Mouse (Mus musculus): ENCODE measurements around the gene Grk1. TPM values are rescaled to one million over a fixed set of nuclear protein-coding genes. Genes with fewer than 3 reads are reported as not detected.

Gene Grk1
- polyA plus RNA-seq, 2 experiments from 2014 or later = not detected

DNA sequence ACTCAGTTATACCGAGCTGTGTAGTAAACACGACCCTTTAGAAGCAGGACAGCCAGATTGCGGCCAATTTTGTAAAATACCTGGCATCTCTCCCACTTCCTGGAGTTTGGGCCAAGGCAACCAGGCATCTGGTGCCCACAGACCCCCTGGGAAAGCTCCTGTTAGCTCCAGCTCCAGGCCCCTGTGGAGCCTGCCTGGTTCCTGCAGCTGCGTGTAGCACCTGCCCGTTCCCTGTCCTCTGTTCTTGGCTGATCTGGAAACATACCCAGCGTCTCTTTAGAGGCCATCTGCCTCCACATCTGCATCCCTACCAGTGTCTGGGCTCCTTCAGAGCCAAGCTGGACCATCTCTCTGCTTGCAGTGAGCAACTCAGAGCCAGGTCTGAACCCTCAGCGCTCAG is 25.5 kb downstream of the Grk1 start:
- ATAC-seq = no peak

GRCm38 (mm10) chr8:13430866-13431265 is 26.0 kb downstream of the Grk1 start:
- no peak for ATAC-seq

- ATAC-seq = no peak
These were observed 28.2 kb downstream of the Grk1 start for GRCm38 (mm10) chr8:13433130-13433529.

GRCm38 (mm10) chr8:13434889-13435288 is 30.0 kb downstream of the Grk1 start, which contains the start of gene Tmem255b:
Gene Tmem255b, plus strand, starts transcription at chr8:13435189.
- ATAC-seq = no peak

DNA sequence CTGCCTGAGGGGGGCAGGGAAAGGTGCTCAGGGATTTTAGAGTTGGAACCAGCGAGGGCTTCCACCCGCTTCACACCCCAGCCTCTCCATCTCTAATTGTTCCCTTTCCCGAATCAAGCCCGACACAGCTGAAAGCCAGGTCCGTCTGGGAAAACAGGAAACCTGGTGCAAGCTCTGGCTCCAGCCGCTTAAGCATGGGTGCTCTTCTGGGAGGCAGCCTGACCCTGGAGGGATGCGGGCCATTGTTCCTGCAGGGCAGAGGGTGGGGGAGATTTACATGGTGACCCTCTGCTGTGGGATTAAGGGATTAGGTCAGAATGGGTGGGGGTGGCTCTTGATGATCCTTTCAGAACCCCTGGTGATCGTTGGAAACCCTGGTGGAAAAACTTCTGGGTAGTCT is 31.2 kb downstream of the Grk1 start:
- no peak for ATAC-seq

DNA sequence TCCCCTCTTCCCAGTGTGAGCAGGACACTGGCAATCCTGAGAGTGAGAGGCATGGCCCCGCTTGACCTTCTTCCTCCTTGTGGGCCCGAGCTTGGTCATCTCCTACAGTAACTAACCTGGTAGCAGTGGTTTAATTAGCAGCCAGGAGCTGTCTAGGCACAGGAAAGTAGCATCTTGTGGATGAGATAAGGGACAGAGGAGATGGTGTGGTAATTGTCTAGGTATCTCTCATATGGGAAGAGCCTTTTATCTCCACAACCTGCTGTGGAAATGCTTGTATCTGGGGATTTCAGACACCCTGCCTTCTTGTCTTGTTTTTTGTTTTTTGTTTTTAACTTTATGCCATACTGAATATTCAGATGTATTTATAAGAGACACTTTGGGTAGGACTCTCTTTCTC is 32.6 kb downstream of the Grk1 start:
- ATAC-seq = no peak

GRCm38 (mm10) chr8:13442152-13442551 is 37.3 kb downstream of the Grk1 start:
- no peak for ATAC-seq

DNA sequence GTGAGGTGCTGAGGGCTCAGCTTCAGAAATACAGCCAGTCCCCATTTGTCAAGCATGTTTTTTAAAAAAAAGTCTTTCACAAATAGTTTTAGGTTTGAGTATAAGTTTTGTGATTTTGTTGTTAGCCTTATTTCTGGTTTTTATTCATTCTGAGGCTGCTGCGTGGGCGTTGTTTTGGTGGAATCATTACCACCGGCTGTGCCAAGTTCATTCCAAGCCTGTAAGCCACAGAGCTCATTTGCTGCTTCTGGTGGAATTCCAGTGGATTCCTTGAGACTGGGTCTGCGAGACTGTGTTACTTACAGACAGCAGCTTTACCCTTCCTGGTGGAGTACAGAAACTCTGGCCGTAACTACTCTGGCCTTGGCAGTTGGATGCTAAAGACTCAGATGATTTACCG is 41.6 kb downstream of the Grk1 start:
- ATAC-seq = no peak

- ATAC-seq = no peak
These were observed 43.3 kb downstream of the Grk1 start for GRCm38 (mm10) chr8:13448145-13448544.

GRCm38 (mm10) chr8:13451747-13452277 is 46.9 kb downstream of the Grk1 start:
- no peak for ATAC-seq

GRCm38 (mm10) chr8:13454341-13455113 is 49.6 kb downstream of the Grk1 start:
- no peak for ATAC-seq

- no peak for ATAC-seq
These were observed 50.4 kb downstream of the Grk1 start for GRCm38 (mm10) chr8:13455295-13455694.

- no peak for ATAC-seq
These were observed 54.5 kb downstream of the Grk1 start for GRCm38 (mm10) chr8:13459431-13459830.

DNA sequence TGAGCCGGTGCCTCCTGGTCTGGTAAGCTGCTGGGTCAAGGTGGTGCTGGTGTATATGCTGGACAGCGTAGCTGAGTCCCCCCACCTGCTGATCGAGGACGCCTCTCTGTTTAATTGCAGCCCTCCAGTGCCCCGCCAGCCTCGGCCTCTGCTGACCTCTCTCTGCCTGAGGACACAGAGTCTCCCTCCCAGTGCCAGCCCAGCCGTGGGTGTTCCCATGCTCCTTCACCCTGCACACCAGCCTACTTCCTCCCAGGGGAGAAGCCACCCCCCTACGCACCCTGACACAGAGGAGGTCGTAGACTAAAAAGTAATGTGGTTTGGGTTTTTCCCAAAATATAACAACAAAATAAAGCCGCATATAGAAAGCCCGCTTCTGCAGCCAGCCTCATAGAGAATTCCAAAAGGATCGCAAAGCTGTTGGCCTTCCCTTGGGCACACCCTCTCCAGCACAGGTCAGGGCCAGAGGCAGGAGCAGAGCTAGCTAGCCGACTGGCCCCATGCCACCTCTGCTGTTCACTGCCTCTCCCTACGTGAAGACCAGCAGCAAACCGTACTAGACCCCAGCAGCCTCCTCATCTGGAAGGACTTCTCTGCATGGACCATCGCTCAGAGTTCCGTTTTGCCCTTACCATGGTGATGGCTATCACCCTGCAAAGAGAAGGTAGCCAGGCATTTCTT is 56.3 kb downstream of the Grk1 start:
- no peak for ATAC-seq

DNA sequence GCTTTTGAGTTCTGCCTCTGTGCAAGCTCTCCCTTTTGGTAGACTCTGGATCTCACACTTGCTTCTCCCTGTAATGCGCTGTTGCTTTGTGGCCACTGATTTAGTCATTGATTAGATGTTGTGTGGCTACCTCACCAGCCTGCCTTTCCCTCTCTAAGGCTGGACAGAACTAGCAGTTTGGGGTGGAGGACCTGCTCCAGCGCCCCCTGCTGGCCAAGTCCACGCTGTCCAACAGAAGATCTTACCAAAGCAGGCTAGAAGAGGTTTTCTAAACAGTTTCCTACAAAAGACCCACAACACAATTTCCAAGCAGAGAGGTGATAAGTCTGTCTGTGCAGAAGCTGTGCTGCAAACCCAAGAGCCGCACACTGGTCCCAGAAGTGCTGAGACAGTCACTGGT is 57.0 kb downstream of the Grk1 start:
- ATAC-seq = no peak

- no peak for ATAC-seq
These were observed 57.5 kb downstream of the Grk1 start for GRCm38 (mm10) chr8:13462392-13462791.

- no peak for ATAC-seq
These were observed 60.4 kb downstream of the Grk1 start for GRCm38 (mm10) chr8:13465324-13465723.

GRCm38 (mm10) chr8:13466989-13467388 is 62.1 kb downstream of the Grk1 start:
- no peak for ATAC-seq

DNA sequence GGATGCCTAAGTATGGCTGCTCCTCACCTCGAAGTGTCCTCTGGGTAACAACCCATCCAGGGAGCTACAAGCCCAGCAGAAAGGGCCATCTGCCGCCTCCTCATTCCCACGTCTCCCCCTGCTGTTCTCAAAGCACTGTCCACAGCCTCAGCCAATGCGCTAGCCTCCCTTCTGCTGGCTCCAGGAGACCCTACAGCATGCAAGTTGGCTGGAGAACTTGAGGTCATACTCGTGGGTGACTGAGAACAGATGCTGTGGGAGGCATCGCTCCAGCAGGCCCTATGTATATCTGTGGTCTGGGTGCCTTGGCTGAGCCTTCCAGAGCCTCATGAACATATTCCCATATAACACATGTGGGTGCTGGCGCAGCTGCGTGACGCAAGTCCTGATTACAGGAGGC is 63.9 kb downstream of the Grk1 start:
- ATAC-seq = no peak

- ATAC-seq = no peak
These were observed 66.6 kb downstream of the Grk1 start for GRCm38 (mm10) chr8:13471484-13471883.

Data from CD4-positive, CD25-positive, alpha-beta regulatory T cell, adult 4 months (primary cell).